ENCODE assay signal across 8 mouse cellular contexts in genomic region chr11:117828149-117828887, GRCm38 (mm10). TPM values are rescaled to one million over a fixed set of nuclear protein-coding genes. Genes with fewer than 3 reads are reported as not detected.
DNase-seq lines count a peak whose midpoint lies in the region; ATAC-seq and TF ChIP-seq lines count a peak whose summit lies in the region.

No protein-coding gene starts in this region.

- H3K36me3 ChIP-seq in midbrain, embryonic 12.5 days, result peaks cover 3% of the 10 kb centered on the region; the same call in 1 of the 2 replicates
- no peaks in the 10 kb centered on the region for H3K36me3 ChIP-seq in midbrain, postnatal 0 days (ENCODE audit: insufficient read depth, low read length)
- peaks cover 2% of the 10 kb centered on the region for H3K36me3 ChIP-seq in lung, embryonic 14.5 days (ENCODE audit: insufficient read depth)

- no peak for TF ChIP-seq CTCF in midbrain, postnatal 0 days (IDR thresholded peaks at IDR 0.05)
- TF ChIP-seq CTCF in bone marrow macrophage, adult 2 months (IDR thresholded peaks at IDR 0.05; ENCODE audit: low read depth, low read length), result no peak
- no peak for TF ChIP-seq CTCF in lung, embryonic 14.5 days (IDR thresholded peaks at IDR 0.05; ENCODE audit: low read depth)

- peaks cover 62% of the 10 kb centered on the region for H3K4me1 ChIP-seq in midbrain, embryonic 12.5 days
- H3K4me1 ChIP-seq in midbrain, postnatal 0 days (ENCODE audit: insufficient read depth, low read length), result 0 out of 2 replicates have a peak, but pooled peaks cover 4% of the 10 kb centered on the region
- peaks cover 66% of the 10 kb centered on the region for H3K4me1 ChIP-seq in bone marrow macrophage, adult 2 months (ENCODE audit: control insufficient read depth, insufficient read depth, low read length)
- peaks cover 40% of the 10 kb centered on the region for H3K4me1 ChIP-seq in lung, embryonic 14.5 days (ENCODE audit: insufficient read depth)

- WGBS in midbrain, embryonic 12.5 days, result 88% methylated on average over 18 of the region's 18 CpGs
- WGBS in midbrain, postnatal 0 days, result 70% methylated on average over 18 of the region's 18 CpGs
- 49% methylated on average over 18 of the region's 18 CpGs for WGBS in lung, embryonic 14.5 days

- H3K9ac ChIP-seq in midbrain, embryonic 12.5 days (replicated peaks), result 0 out of 2 replicates have a peak overlapping the region, but pooled peaks have one; percentile 15
- no peak overlapping the region for H3K9ac ChIP-seq in midbrain, postnatal 0 days (replicated peaks; ENCODE audit: low read length, poor library complexity, severe bottlenecking)
- H3K9ac ChIP-seq in lung, embryonic 14.5 days, result no peak overlapping the region

- no peak for TF ChIP-seq POLR2A in bone marrow macrophage, adult 2 months (IDR thresholded peaks at IDR 0.05; ENCODE audit: borderline replicate concordance, low read depth, low read length)

- H3K27me3 ChIP-seq in midbrain, embryonic 12.5 days, result no peaks in the 10 kb centered on the region
- H3K27me3 ChIP-seq in midbrain, postnatal 0 days (ENCODE audit: insufficient read depth, low read length), result no peaks in the 10 kb centered on the region
- H3K27me3 ChIP-seq in lung, embryonic 14.5 days (ENCODE audit: insufficient read depth, low read length), result no peaks in the 10 kb centered on the region

- H3K4me3 ChIP-seq in midbrain, embryonic 12.5 days, result no peak overlapping the region
- no peak overlapping the region for H3K4me3 ChIP-seq in midbrain, postnatal 0 days (ENCODE audit: low read depth, low read length)
- H3K4me3 ChIP-seq in bone marrow macrophage, adult 2 months (ENCODE audit: insufficient read depth, low read length), result peak overlapping the region; percentile 29
- no peak overlapping the region for H3K4me3 ChIP-seq in lung, embryonic 14.5 days (ENCODE audit: low read depth, low read length)

- no peak for ATAC-seq in midbrain, embryonic 12.5 days (ENCODE audit: low FRiP score, low read depth)
- ATAC-seq in midbrain, postnatal 0 days (ENCODE audit: low FRiP score), result no peak
- no peak for ATAC-seq in lung, embryonic 14.5 days (ENCODE audit: insufficient read depth)
- ATAC-seq in cerebellum, adult (ENCODE audit: insufficient number of reproducible peaks, low FRiP score, low TSS enrichment), result no peak

- peak overlapping the region; percentile 25; the same call in 1 of the 2 replicates for H3K27ac ChIP-seq in midbrain, embryonic 12.5 days (replicated peaks)
- no peak overlapping the region for H3K27ac ChIP-seq in midbrain, postnatal 0 days (ENCODE audit: low read depth, low read length)
- H3K27ac ChIP-seq in bone marrow macrophage, adult 2 months (ENCODE audit: insufficient read depth, low read depth, low read length), result peak overlapping the region; percentile 82
- H3K27ac ChIP-seq in lung, embryonic 14.5 days (ENCODE audit: low read depth), result peak overlapping the region; percentile 71; the same call in 1 of the 2 replicates

- H3K4me2 ChIP-seq in midbrain, embryonic 12.5 days (replicated peaks), result no peak overlapping the region; the same call in 1 of the 2 replicates
- no peak overlapping the region for H3K4me2 ChIP-seq in midbrain, postnatal 0 days (ENCODE audit: low read depth, low read length, poor library complexity, severe bottlenecking)
- H3K4me2 ChIP-seq in lung, embryonic 14.5 days, result peak overlapping the region; percentile 13; the same call in 1 of the 2 replicates

- no peaks in the 10 kb centered on the region for H3K9me3 ChIP-seq in midbrain, embryonic 12.5 days
- H3K9me3 ChIP-seq in midbrain, postnatal 0 days (ENCODE audit: low read length), result no peaks in the 10 kb centered on the region
- no peaks in the 10 kb centered on the region for H3K9me3 ChIP-seq in lung, embryonic 14.5 days (ENCODE audit: low read depth, low read length)

- DNase-seq in midbrain, postnatal 0 days (ENCODE audit: low spot score), result no peak
- DNase-seq in induced T-regulatory cell, adult 2 months (ENCODE audit: low read depth), result peak; percentile 95
- DNase-seq in lung, embryonic 14.5 days, result peak; percentile 83
- peak; percentile 31 for DNase-seq in thymus, postnatal 0 days (ENCODE audit: low spot score)
- no peak for DNase-seq in yolk sac, embryonic 10.5 days (ENCODE audit: low spot score)

RNA-seq across cellular contexts. Expression of gene Tk1, which starts 2.4 kb away (rescaled TPM):
- 69.5 and 70.9 TPM in 2 replicates for polyA plus RNA-seq in midbrain, embryonic 12.5 days (2016; fragmentation: Nextera tagmentation; extraction: Ambion mirVana)
- total RNA-seq in midbrain, postnatal 0 days (2014; rRNA removed), result 6.3 and 8.8 TPM in 2 replicates
- polyA plus RNA-seq in midbrain, postnatal 0 days (2015; fragmentation: Nextera tagmentation; extraction: Ambion mirVana), result 6.0 and 6.5 TPM in 2 replicates
- polyA plus RNA-seq in bone marrow macrophage, adult 2 months (2012; ENCODE audit: insufficient read depth, insufficient read length, missing spikeins), result 56.8 and 70.1 TPM in 2 replicates
- polyA plus RNA-seq in lung, embryonic 14.5 days (2014; fragmentation: Nextera tagmentation; extraction: Ambion mirVana), result 144 and 158 TPM in 2 replicates
- 119 and 133 TPM in 2 replicates for polyA plus RNA-seq in thymus, postnatal 0 days (2015; fragmentation: Nextera tagmentation; extraction: Ambion mirVana)

RNA-seq across cellular contexts. Expression of gene Afmid, which starts 2.6 kb away (rescaled TPM):
- 4.4 and 4.7 TPM in 2 replicates for polyA plus RNA-seq in midbrain, embryonic 12.5 days (2016; fragmentation: Nextera tagmentation; extraction: Ambion mirVana)
- 5.1 and 11.1 TPM in 2 replicates for total RNA-seq in midbrain, postnatal 0 days (2014; rRNA removed)
- 9.1 and 10.4 TPM in 2 replicates for polyA plus RNA-seq in midbrain, postnatal 0 days (2015; fragmentation: Nextera tagmentation; extraction: Ambion mirVana)
- polyA plus RNA-seq in bone marrow macrophage, adult 2 months (2012; ENCODE audit: insufficient read depth, insufficient read length, missing spikeins), result 3.5 and 9.9 TPM in 2 replicates
- 4.6 TPM in 2 replicates for polyA plus RNA-seq in lung, embryonic 14.5 days (2014; fragmentation: Nextera tagmentation; extraction: Ambion mirVana)
- 6.5 and 6.9 TPM in 2 replicates for polyA plus RNA-seq in thymus, postnatal 0 days (2015; fragmentation: Nextera tagmentation; extraction: Ambion mirVana)

RNA-seq across cellular contexts. Expression of gene Gm20708, which starts 18.9 kb away (rescaled TPM):
- polyA plus RNA-seq in midbrain, embryonic 12.5 days (2016; fragmentation: Nextera tagmentation; extraction: Ambion mirVana), result 0.56 TPM in 1 of 2 replicates, not detected in the other
- 2.4 TPM in 1 of 2 replicates, not detected in the other for total RNA-seq in midbrain, postnatal 0 days (2014; rRNA removed)
- polyA plus RNA-seq in midbrain, postnatal 0 days (2015; fragmentation: Nextera tagmentation; extraction: Ambion mirVana), result 1.2 and 2.7 TPM in 2 replicates
- polyA plus RNA-seq in bone marrow macrophage, adult 2 months (2012; ENCODE audit: insufficient read depth, insufficient read length, missing spikeins), result 4.0 and 5.0 TPM in 2 replicates
- 0.23 and 0.30 TPM in 2 replicates for polyA plus RNA-seq in lung, embryonic 14.5 days (2014; fragmentation: Nextera tagmentation; extraction: Ambion mirVana)
- 0.13 and 0.48 TPM in 2 replicates for polyA plus RNA-seq in thymus, postnatal 0 days (2015; fragmentation: Nextera tagmentation; extraction: Ambion mirVana)

RNA-seq across cellular contexts. Expression of gene Syngr2, which starts 18.9 kb away (rescaled TPM):
- 26.2 and 27.0 TPM in 2 replicates for polyA plus RNA-seq in midbrain, embryonic 12.5 days (2016; fragmentation: Nextera tagmentation; extraction: Ambion mirVana)
- total RNA-seq in midbrain, postnatal 0 days (2014; rRNA removed), result 18.8 and 25.3 TPM in 2 replicates
- polyA plus RNA-seq in midbrain, postnatal 0 days (2015; fragmentation: Nextera tagmentation; extraction: Ambion mirVana), result 14.0 and 14.6 TPM in 2 replicates
- 183 and 189 TPM in 2 replicates for polyA plus RNA-seq in bone marrow macrophage, adult 2 months (2012; ENCODE audit: insufficient read depth, insufficient read length, missing spikeins)
- polyA plus RNA-seq in lung, embryonic 14.5 days (2014; fragmentation: Nextera tagmentation; extraction: Ambion mirVana), result 65.9 and 71.6 TPM in 2 replicates
- 100.0 and 116 TPM in 2 replicates for polyA plus RNA-seq in thymus, postnatal 0 days (2015; fragmentation: Nextera tagmentation; extraction: Ambion mirVana)

RNA-seq across cellular contexts. Expression of gene Birc5, which starts 20.7 kb away (rescaled TPM):
- 228 and 237 TPM in 2 replicates for polyA plus RNA-seq in midbrain, embryonic 12.5 days (2016; fragmentation: Nextera tagmentation; extraction: Ambion mirVana)
- 3.2 and 6.0 TPM in 2 replicates for total RNA-seq in midbrain, postnatal 0 days (2014; rRNA removed)
- polyA plus RNA-seq in midbrain, postnatal 0 days (2015; fragmentation: Nextera tagmentation; extraction: Ambion mirVana), result 13.1 and 13.2 TPM in 2 replicates
- polyA plus RNA-seq in bone marrow macrophage, adult 2 months (2012; ENCODE audit: insufficient read depth, insufficient read length, missing spikeins), result 97.3 and 103 TPM in 2 replicates
- 395 and 399 TPM in 2 replicates for polyA plus RNA-seq in lung, embryonic 14.5 days (2014; fragmentation: Nextera tagmentation; extraction: Ambion mirVana)
- 457 and 480 TPM in 2 replicates for polyA plus RNA-seq in thymus, postnatal 0 days (2015; fragmentation: Nextera tagmentation; extraction: Ambion mirVana)

Comparison
In these comparisons a context has a peak if more than half of its experiments do, and no peak if none do; other contexts are left out.
1. DNase-seq: peak in induced T-regulatory cell, adult 2 months (single experiment), lung, embryonic 14.5 days (single experiment) and thymus, postnatal 0 days (single experiment); none in midbrain, postnatal 0 days (single experiment) and yolk sac, embryonic 10.5 days (single experiment).